Mouse (Mus musculus) forebrain, postnatal 0 days (tissue): ENCODE measurements around the gene Akap2. TPM values are rescaled to one million over a fixed set of nuclear protein-coding genes. Genes with fewer than 3 reads are reported as not detected.
A peak's percentile ranks its signal among the peaks of the same experiment; 100 is the strongest.
"Not testable (repeated sequence)": the region's sequence is repeated elsewhere in the genome, so short reads cannot be mapped to it uniquely, and the experiment has no call there.

Source experiments
- ATAC-seq: fragments of 200-750 bp; cut with Nextera tagmentation; 2 replicates; pipeline ENCODE4 v1.8.0; 2017; ENCODE audit warnings: mild to moderate bottlenecking, moderate library complexity
- DNase-seq: peaks from one replicate; pipeline ENCODE4 v3.0.0-alpha.2; 2015
- H3K27ac ChIP-seq: fragments of 300-500 bp; sonication (generic); 2 replicates; pipeline ENCODE4 v1.5.1; 2014; ENCODE audit warnings: low read depth, mild to moderate bottlenecking, antibody characterized with exemption, low read length, moderate library complexity, mixed read lengths
- H3K27me3 ChIP-seq: fragments of 300-500 bp; sonication (generic); 2 replicates; pipeline ENCODE4 v1.6.1; 2014; ENCODE audit warnings: mild to moderate bottlenecking, low read length, mixed read lengths; ENCODE audit not compliant: insufficient read depth
- H3K36me3 ChIP-seq: fragments of 300-500 bp; sonication (generic); 2 replicates; pipeline ENCODE4 v1.6.1; 2014; ENCODE audit warnings: mild to moderate bottlenecking, moderate library complexity; ENCODE audit not compliant: insufficient read depth
- H3K4me1 ChIP-seq: fragments of 300-500 bp; sonication (generic); 2 replicates; pipeline ENCODE4 v1.6.1; 2014; ENCODE audit warnings: antibody characterized with exemption; ENCODE audit not compliant: insufficient read depth
- H3K4me2 ChIP-seq: fragments of 300-500 bp; sonication (generic); 2 replicates; pipeline ENCODE4 v1.6.1; 2014; ENCODE audit warnings: low read depth, mild to moderate bottlenecking, moderate library complexity
- H3K4me3 ChIP-seq: fragments of 300-500 bp; sonication (generic); 2 replicates; pipeline ENCODE4 v1.5.1; 2014; ENCODE audit warnings: low read depth, low read length, mixed read lengths
- H3K9ac ChIP-seq: fragments of 300-500 bp; sonication (generic); 2 replicates; pipeline ENCODE4 v1.6.1; 2014; ENCODE audit warnings: mild to moderate bottlenecking
- H3K9me3 ChIP-seq: fragments of 300-500 bp; sonication (generic); 2 replicates; pipeline ENCODE4 v1.6.1; 2016; ENCODE audit warnings: low read length
- CTCF ChIP-seq: sonication (generic); IDR thresholded peaks from 2 replicates; pipeline ENCODE4 v1.5.1; 2016; ENCODE audit warnings: antibody characterized with exemption, control low read depth, low read depth
- WGBS: fragments of 180-500 bp; shearing (Covaris S2); extraction: QIAGEN DNeasy Blood & Tissue Kit; methylation state at CpG from one replicate; pipeline ENCODE4 v1.1.7; 2014; 5-methylcytosine and 5-hydroxymethylcytosine counted together
- polyA plus RNA-seq: library from polyadenylated mRNA; unstranded; fragments of >200 nt; fragmentation: Nextera tagmentation; extraction: Ambion mirVana; gene quantifications from 2 replicates; pipeline ENCODE4 v1.2.1, GENCODE M21; 2015
- total RNA-seq: library from RNA; depleted of rRNA; stranded (reverse); fragments of >200 nt; gene quantifications from 2 replicates; pipeline ENCODE4 v1.2.3, GENCODE M21; 2014

Gene Akap2
- total and polyA plus RNA-seq, 2 experiments from 2014 or later: 7.0 to 15.0 TPM

DNA sequence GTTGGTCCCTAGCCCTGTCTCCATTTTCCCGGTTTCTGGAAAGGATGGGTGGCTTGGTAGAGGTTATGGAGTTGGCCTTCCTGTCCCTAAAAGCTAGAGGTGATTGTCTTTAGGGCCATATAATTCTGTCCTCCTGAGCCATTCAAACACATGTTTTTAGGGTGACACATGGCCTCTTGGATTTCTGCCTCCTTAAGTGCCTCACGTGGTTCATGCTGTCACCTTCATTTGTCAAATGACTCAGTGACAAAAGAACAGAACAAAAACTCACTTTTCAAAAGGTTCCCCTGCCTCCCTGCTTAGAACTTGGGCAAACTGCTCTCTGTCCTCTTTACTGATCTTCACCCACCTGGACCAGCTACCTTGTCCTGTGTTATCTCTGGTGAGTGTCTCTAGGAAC, 167.7 kb downstream of the Akap2 start:
- H3K36me3 ChIP-seq: no peaks in the 10 kb centered on the region
- H3K9me3 ChIP-seq: no peaks in the 10 kb centered on the region
- no peaks in the 10 kb centered on the region for H3K27me3 ChIP-seq
- H3K27ac ChIP-seq: no peak overlapping the region
- ATAC-seq (no peak), DNase-seq (no peak)
- H3K4me2 ChIP-seq: no peak overlapping the region
- H3K4me3 ChIP-seq: no peak overlapping the region
- 53% methylated on average over 2 of the region's 2 CpGs for WGBS
- H3K9ac ChIP-seq: no peak overlapping the region
- no peaks in the 10 kb centered on the region for H3K4me1 ChIP-seq
- no peak for TF ChIP-seq CTCF

DNA sequence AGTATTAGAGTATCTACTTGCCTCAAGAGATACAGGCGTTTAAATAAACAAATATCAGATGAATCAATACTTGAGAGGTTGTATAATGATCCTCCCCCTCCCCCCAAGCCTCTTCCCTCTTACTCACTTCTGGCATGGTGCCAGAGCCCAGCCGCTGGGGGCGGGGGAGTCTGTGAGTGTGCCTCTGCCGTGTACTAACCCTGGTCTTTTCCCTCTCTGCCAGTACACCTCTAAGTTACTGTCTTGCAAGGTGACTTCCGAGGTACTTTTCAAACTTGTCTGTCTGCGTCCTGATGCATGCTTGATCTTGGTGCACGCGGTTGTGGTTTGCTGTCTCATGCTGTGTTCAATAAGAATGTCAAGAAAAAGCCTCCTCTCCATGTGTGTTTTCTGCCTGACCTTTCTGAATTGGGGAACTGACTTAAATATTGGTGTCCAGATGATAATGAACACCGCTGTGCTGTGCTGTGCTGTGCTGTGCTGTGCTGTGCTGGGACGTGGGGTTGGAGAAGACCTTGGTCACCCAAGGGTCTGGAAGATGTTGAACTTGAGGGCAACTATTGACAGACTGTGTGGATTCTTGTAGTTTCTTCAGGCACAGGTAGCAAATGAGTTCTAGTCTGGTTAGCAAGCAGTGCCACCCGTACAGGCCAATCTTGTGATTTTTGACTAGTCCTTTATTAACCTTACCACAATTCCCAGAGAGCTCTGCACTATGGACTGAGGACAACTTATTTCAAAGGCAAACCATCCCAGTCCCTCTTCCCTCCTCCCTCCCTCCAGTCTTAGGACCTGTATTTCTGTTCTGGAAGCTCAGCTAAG, 168.8 kb downstream of the Akap2 start:
- H3K4me3 ChIP-seq: no peak overlapping the region
- ATAC-seq (no peak), DNase-seq (peak; percentile 22)
- no peaks in the 10 kb centered on the region for H3K27me3 ChIP-seq
- 52% methylated on average over 11 of the region's 11 CpGs for WGBS
- no peaks in the 10 kb centered on the region for H3K4me1 ChIP-seq
- H3K9ac ChIP-seq: no peak overlapping the region
- H3K9me3 ChIP-seq: no peaks in the 10 kb centered on the region
- no peaks in the 10 kb centered on the region for H3K36me3 ChIP-seq
- H3K27ac ChIP-seq: no peak overlapping the region
- H3K4me2 ChIP-seq: no peak overlapping the region
- no peak for TF ChIP-seq CTCF

DNA sequence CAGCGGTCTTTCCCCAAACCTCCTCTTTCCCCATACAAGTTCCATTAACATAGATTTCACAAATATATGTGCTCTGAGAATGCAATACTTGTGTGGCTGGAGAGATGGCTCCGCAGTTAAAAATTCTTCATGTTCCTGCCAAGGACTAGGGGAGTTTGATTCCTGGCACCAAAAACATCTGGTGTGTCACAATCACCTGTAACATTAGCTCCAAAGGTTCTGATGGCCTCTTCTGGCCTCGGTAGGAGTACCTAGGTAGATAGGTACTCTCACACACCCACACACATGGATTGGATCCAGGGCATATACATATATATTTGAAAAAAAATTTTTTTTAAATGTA, 169.4 kb downstream of the Akap2 start:
- H3K4me1 ChIP-seq: no peaks in the 10 kb centered on the region
- no peaks in the 10 kb centered on the region for H3K36me3 ChIP-seq
- ATAC-seq: no peak
- H3K27ac ChIP-seq: no peak overlapping the region
- H3K27me3 ChIP-seq: no peaks in the 10 kb centered on the region
- no peak for TF ChIP-seq CTCF
- DNase-seq: no peak
- no peak overlapping the region for H3K9ac ChIP-seq
- H3K4me3 ChIP-seq: no peak overlapping the region
- 95% methylated on average over 3 of the region's 3 CpGs for WGBS
- no peaks in the 10 kb centered on the region for H3K9me3 ChIP-seq
- H3K4me2 ChIP-seq: no peak overlapping the region

DNA sequence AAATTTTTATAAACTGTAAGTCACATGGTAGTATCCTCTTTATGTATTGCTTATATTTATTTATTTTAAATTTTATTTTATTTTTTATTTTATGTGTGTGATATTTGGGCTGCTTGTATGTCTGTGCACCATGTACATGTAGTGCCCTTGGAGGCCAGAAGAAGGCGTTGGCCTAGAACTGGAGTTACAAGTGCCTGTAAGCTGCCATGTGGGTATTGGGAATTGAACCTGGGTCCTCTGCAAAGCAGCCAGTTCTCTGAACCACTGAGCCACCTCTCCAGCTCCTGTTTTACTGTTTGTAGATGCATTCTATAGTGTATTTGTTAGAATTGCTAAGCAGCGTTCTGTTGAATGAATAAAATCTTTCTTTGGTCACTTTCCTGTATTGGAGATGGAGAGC, 170.8 kb downstream of the Akap2 start:
- Histone ChIP-seq H3K4me1 (no peaks in the 10 kb centered on the region), H3K27ac (no peak overlapping the region), H3K36me3 (no peaks in the 10 kb centered on the region), H3K4me3 (no peak overlapping the region), H3K9ac (no peak overlapping the region), H3K4me2 (no peak overlapping the region), H3K27me3 (no peaks in the 10 kb centered on the region), H3K9me3 (no peaks in the 10 kb centered on the region)
- DNase-seq: no peak
- 95% methylated on average over 2 of the region's 2 CpGs for WGBS
- no peak for ATAC-seq
- TF ChIP-seq CTCF: no peak

DNA sequence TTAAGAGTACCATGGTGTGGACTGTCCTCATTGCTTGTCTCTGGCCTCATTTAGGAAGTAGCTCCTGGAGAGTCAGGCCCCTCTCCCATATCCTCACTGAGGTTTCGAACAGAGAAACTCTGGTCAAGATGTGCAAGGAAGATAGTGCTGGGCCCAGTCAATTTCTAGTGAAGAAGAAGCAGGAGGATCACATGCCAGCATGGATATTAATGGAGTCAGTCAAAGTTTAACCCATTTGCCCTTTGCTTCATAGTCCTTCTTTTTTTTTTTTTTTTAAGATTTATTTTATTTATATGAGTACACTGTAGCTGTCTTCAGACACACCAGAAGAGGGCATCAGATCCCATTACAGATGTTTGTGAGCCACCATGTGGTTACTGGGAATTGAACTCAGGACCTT, 171.5 kb downstream of the Akap2 start:
- not testable (repeated sequence) for H3K27me3 ChIP-seq, DNase-seq, H3K36me3 ChIP-seq, H3K4me1 ChIP-seq, H3K9me3 ChIP-seq, H3K9ac ChIP-seq, H3K27ac ChIP-seq, H3K4me3 ChIP-seq, ATAC-seq, H3K4me2 ChIP-seq
- WGBS: 97% methylated on average over 1 of the region's 1 CpGs

DNA sequence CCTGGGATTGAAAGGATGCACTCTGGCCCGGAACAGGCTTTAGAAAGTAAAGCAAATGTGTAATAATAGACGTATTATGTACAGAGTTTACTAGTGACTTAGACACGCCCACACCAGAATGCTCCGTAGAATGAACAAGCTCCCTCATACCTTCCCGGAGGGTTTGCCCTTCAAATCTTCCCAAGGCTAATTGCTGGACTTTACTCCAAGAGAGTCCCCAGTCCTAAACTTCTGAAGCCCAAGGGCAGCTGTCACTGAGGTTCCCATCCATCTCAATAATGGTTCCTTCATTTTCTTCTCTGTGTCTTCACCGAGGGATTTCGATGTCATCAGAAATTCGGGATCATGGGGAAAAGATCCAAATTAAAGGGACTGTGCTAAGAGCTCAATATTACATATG, 172.3 kb downstream of the Akap2 start:
- no peaks in the 10 kb centered on the region for H3K9me3 ChIP-seq
- no peak overlapping the region for H3K27ac ChIP-seq
- WGBS: 81% methylated on average over 8 of the region's 8 CpGs
- TF ChIP-seq CTCF: no peak
- no peak overlapping the region for H3K4me3 ChIP-seq
- no peaks in the 10 kb centered on the region for H3K4me1 ChIP-seq
- H3K9ac ChIP-seq: no peak overlapping the region
- ATAC-seq (no peak), DNase-seq (no peak)
- H3K36me3 ChIP-seq: no peaks in the 10 kb centered on the region
- H3K27me3 ChIP-seq: no peaks in the 10 kb centered on the region
- no peak overlapping the region for H3K4me2 ChIP-seq

DNA sequence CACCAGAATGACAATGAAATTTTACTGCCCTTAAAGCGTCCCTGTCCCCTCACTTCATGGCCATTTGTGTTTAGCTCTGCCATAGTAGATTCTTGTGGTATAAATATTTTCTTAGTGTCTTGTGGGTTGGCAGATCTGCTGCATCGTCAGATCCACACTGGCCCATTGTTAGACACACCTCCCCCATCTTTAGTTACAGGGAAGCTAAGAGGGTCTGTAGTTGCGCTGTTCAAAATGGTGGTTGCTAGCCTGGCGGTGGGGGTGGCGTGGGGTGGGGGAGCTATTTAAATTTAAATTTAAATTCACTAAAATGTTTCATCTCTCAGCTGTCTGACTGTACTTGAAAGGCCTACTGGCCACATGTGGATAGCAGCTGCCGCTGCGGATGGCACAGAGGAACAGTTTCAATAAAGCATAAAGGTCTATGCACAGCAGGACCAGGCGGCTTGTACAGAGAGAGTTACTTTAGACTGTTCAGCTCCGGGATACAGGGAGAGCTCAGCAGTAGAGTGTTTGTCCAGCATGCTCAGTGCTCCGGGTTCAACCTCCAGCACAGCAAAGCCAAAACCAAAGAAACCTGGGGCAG, 174.6 kb downstream of the Akap2 start:
- H3K27me3 ChIP-seq: no peaks in the 10 kb centered on the region
- no peaks in the 10 kb centered on the region for H3K4me1 ChIP-seq
- no peak overlapping the region for H3K9ac ChIP-seq
- TF ChIP-seq CTCF: no peak
- no peaks in the 10 kb centered on the region for H3K36me3 ChIP-seq
- 57% methylated on average over 10 of the region's 10 CpGs for WGBS
- no peak overlapping the region for H3K4me3 ChIP-seq
- no peak overlapping the region for H3K27ac ChIP-seq
- ATAC-seq (no peak; the same call in 1 of the 2 replicates), DNase-seq (no peak)
- no peak overlapping the region for H3K4me2 ChIP-seq
- H3K9me3 ChIP-seq: no peaks in the 10 kb centered on the region
